Mouse (Mus musculus): ENCODE results near the gene Twist2. TPM values are rescaled to one million over a fixed set of nuclear protein-coding genes. Genes with fewer than 3 reads are reported as not detected.

Twist2 gene
- total and polyA plus RNA-seq, 3 experiments, result not detected

DNA sequence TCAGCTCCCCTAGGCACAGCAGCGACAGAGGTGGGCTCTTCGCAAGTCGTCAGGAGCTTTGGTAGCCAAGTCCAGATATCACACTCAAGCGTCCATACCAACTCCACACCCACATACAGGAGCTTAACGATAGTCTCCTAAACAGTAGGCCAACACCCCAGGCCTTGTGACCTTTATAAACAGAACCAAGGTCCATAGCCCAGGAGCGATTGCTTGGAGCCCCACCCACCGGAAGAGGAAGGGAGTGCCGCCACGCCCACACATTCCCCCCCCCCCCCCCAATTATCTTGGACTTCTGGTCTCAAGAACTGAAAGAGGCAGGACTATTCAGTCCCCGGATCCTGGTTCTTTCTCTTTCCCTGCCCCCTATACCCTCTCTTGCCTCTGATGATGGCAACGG, 92.3 kb downstream of the Twist2 start:
- Histone ChIP-seq H3K27ac (ENCODE audit: control insufficient read depth, low read depth, low read length) (no peak overlapping the region), H3K9ac (ENCODE audit: control insufficient read depth, low read depth, low read length, poor library complexity, severe bottlenecking) (no peak overlapping the region), H3K4me1 (ENCODE audit: control insufficient read depth in 1 of 2, insufficient read depth in 2 of 2, low read length in 2 of 2) (no peaks in the 10 kb centered on the region), H3K27me3 (ENCODE audit: control insufficient read depth in 1 of 2, insufficient read depth in 2 of 2, low read length in 2 of 2) (no peaks in the 10 kb centered on the region), H3K4me3 (ENCODE audit: control insufficient read depth in 1 of 2, insufficient read depth in 1 of 2, low read depth in 2 of 2, low read length in 2 of 2) (no peak overlapping the region), H3K79me2 (ENCODE audit: control insufficient read depth, insufficient read depth, low read length, poor library complexity) (no peaks in the 10 kb centered on the region), H3K36me3 (ENCODE audit: control insufficient read depth in 1 of 2, insufficient read depth in 2 of 2, low read length in 2 of 2) (no peaks in the 10 kb centered on the region), H3K9me3 (replicated peaks; ENCODE audit: insufficient read depth, low read length) (no peaks in the 10 kb centered on the region)
- DNase-seq (ENCODE audit: low read depth, low spot score), result no peak
- no peak for TF ChIP-seq POLR2AphosphoS2 (IDR thresholded peaks at IDR 0.05; ENCODE audit: low read length)

GRCm38 (mm10) chr1:91894286-91894685, 93.0 kb downstream of the Twist2 start:
- TF ChIP-seq USF2 (IDR thresholded peaks at IDR 0.05; ENCODE audit: borderline replicate concordance in 1 of 2, insufficient read depth in 1 of 2, low read depth in 1 of 2, low read length in 2 of 2), result no peak
- TF ChIP-seq ETS1 (IDR thresholded peaks at IDR 0.05; ENCODE audit: low read depth, low read length), result no peak
- TF ChIP-seq MAZ (IDR thresholded peaks at IDR 0.05; ENCODE audit: low read depth, low read length), result no peak
- no peak for TF ChIP-seq MAX (IDR thresholded peaks at IDR 0.05; ENCODE audit: low read length)
- no peak for TF ChIP-seq KAT2A (conservative IDR thresholded peaks at IDR 0.05; ENCODE audit: low read depth, low read length)
- TF ChIP-seq BHLHE40 (IDR thresholded peaks at IDR 0.05; ENCODE audit: borderline replicate concordance, low read depth, low read length), result no peak
- no peak for TF ChIP-seq SMC3 (IDR thresholded peaks at IDR 0.05; ENCODE audit: low read depth, low read length)
- TF ChIP-seq RAD21 (IDR thresholded peaks at IDR 0.05; ENCODE audit: low read depth, low read length), result no peak
- TF ChIP-seq HCFC1 (IDR thresholded peaks at IDR 0.05; ENCODE audit: low read depth, low read length), result no peak
- no peak for TF ChIP-seq JUND (IDR thresholded peaks at IDR 0.05; ENCODE audit: low read depth, low read length)
- no peak for TF ChIP-seq USF1 (IDR thresholded peaks at IDR 0.05; ENCODE audit: low read depth, low read length)
- TF ChIP-seq RCOR1 (IDR thresholded peaks at IDR 0.05; ENCODE audit: low read depth, low read length), result no peak
- no peak for TF ChIP-seq NRF1 (IDR thresholded peaks at IDR 0.05; ENCODE audit: insufficient read depth, low read depth, low read length, poor library complexity, severe bottlenecking)
- no peak for TF ChIP-seq ZC3H11A (IDR thresholded peaks at IDR 0.05; ENCODE audit: low read depth, low read length)
- Histone ChIP-seq H3K79me2 (ENCODE audit: control insufficient read depth, insufficient read depth, low read length, poor library complexity) (no peaks in the 10 kb centered on the region), H3K9ac (ENCODE audit: control insufficient read depth, low read depth, low read length, poor library complexity, severe bottlenecking) (no peak overlapping the region), H3K27me3 (ENCODE audit: control insufficient read depth in 1 of 2, insufficient read depth in 2 of 2, low read length in 2 of 2) (no peaks in the 10 kb centered on the region), H3K4me1 (ENCODE audit: control insufficient read depth in 1 of 2, insufficient read depth in 2 of 2, low read length in 2 of 2) (no peaks in the 10 kb centered on the region), H3K9me3 (replicated peaks; ENCODE audit: insufficient read depth, low read length) (no peaks in the 10 kb centered on the region), H3K36me3 (ENCODE audit: control insufficient read depth in 1 of 2, insufficient read depth in 2 of 2, low read length in 2 of 2) (no peaks in the 10 kb centered on the region), H3K27ac (ENCODE audit: control insufficient read depth, low read depth, low read length) (no peak overlapping the region), H3K4me3 (ENCODE audit: control insufficient read depth in 1 of 2, insufficient read depth in 1 of 2, low read depth in 2 of 2, low read length in 2 of 2) (no peak overlapping the region)
- DNase-seq (ENCODE audit: low read depth, low spot score), result no peak

- H3K9ac ChIP-seq (ENCODE audit: control insufficient read depth, low read depth, low read length, poor library complexity, severe bottlenecking), result no peak overlapping the region
- no peaks in the 10 kb centered on the region for H3K4me1 ChIP-seq (ENCODE audit: control insufficient read depth in 1 of 2, insufficient read depth in 2 of 2, low read length in 2 of 2)
- no peaks in the 10 kb centered on the region for H3K27me3 ChIP-seq (ENCODE audit: control insufficient read depth in 1 of 2, insufficient read depth in 2 of 2, low read length in 2 of 2)
- DNase-seq (ENCODE audit: low read depth, low spot score), result peak; percentile 10
- no peaks in the 10 kb centered on the region for H3K36me3 ChIP-seq (ENCODE audit: control insufficient read depth in 1 of 2, insufficient read depth in 2 of 2, low read length in 2 of 2)
- H3K79me2 ChIP-seq (ENCODE audit: control insufficient read depth, insufficient read depth, low read length, poor library complexity), result no peaks in the 10 kb centered on the region
- H3K27ac ChIP-seq (ENCODE audit: control insufficient read depth, low read depth, low read length), result no peak overlapping the region
- H3K9me3 ChIP-seq (replicated peaks; ENCODE audit: insufficient read depth, low read length), result no peaks in the 10 kb centered on the region
- peak; percentile 49 for TF ChIP-seq SMC3 (IDR thresholded peaks at IDR 0.05; ENCODE audit: low read depth, low read length)
- TF ChIP-seq NRF1 (IDR thresholded peaks at IDR 0.05; ENCODE audit: insufficient read depth, low read depth, low read length, poor library complexity, severe bottlenecking), result no peak
- no peak for TF ChIP-seq E2F4 (IDR thresholded peaks at IDR 0.05; ENCODE audit: borderline replicate concordance, low read depth, low read length)
- peak in 2 of 3 experiments; percentile 27; a peak in 3 of 6 replicates for TF ChIP-seq CTCF (IDR thresholded peaks at IDR 0.05 in 2 of 3, conservative IDR thresholded peaks at IDR 0.05 in 1 of 3; ENCODE audit: control insufficient read depth in 1 of 3, insufficient read depth in 1 of 3, low read depth in 2 of 3, low read length in 3 of 3, poor library complexity in 1 of 3, severe bottlenecking in 1 of 3)
- no peak overlapping the region for H3K4me3 ChIP-seq (ENCODE audit: control insufficient read depth in 1 of 2, insufficient read depth in 1 of 2, low read depth in 2 of 2, low read length in 2 of 2)
These were observed 95.8 kb downstream of the Twist2 start for GRCm38 (mm10) chr1:91897078-91897477.
